Mouse (Mus musculus): Measurements from ENCODE around the gene Col16a1. TPM values are rescaled to one million over a fixed set of nuclear protein-coding genes. Genes with fewer than 3 reads are reported as not detected.

The Col16a1 gene
- total and polyA plus RNA-seq, 2 experiments from 2014 or later, result 13.1 to 19.9 TPM

GRCm38 (mm10) chr4:130039351-130039750 lies 8.3 kb upstream of the Col16a1 start:
- DNase-seq (ENCODE audit: low spot score) (no peak), ATAC-seq (no peak)
- Histone ChIP-seq H3K9me3 (ENCODE audit: low read length) (no peaks in the 10 kb centered on the region), H3K4me3 (ENCODE audit: low read length) (no peak overlapping the region), H3K9ac (replicated peaks; ENCODE audit: low read length) (no peak overlapping the region), H3K27me3 (ENCODE audit: insufficient read depth, low read length) (no peaks in the 10 kb centered on the region), H3K27ac (no peak overlapping the region), H3K36me3 (ENCODE audit: insufficient read depth, low read length) (no peaks in the 10 kb centered on the region), H3K4me2 (ENCODE audit: low read depth, low read length) (no peak overlapping the region), H3K4me1 (ENCODE audit: insufficient read depth, low read length) (peaks cover 9% of the 10 kb centered on the region; the same call in 1 of the 2 replicates)
- TF ChIP-seq CTCF (IDR thresholded peaks at IDR 0.05; ENCODE audit: low read depth), result no peak
- WGBS, result 31% methylated on average over 5 of the region's 5 CpGs

GRCm38 (mm10) chr4:130041076-130041475 lies 6.6 kb upstream of the Col16a1 start:
- Histone ChIP-seq H3K4me2 (ENCODE audit: low read depth, low read length) (no peak overlapping the region), H3K27me3 (ENCODE audit: insufficient read depth, low read length) (peaks cover 5% of the 10 kb centered on the region; the same call in 1 of the 2 replicates), H3K9me3 (ENCODE audit: low read length) (no peaks in the 10 kb centered on the region), H3K9ac (replicated peaks; ENCODE audit: low read length) (no peak overlapping the region), H3K36me3 (ENCODE audit: insufficient read depth, low read length) (no peaks in the 10 kb centered on the region), H3K27ac (no peak overlapping the region), H3K4me1 (ENCODE audit: insufficient read depth, low read length) (peaks cover 7% of the 10 kb centered on the region), H3K4me3 (ENCODE audit: low read length) (no peak overlapping the region)
- TF ChIP-seq CTCF (IDR thresholded peaks at IDR 0.05; ENCODE audit: low read depth), result no peak
- no peak for ATAC-seq
- WGBS, result 80% methylated on average over 11 of the region's 11 CpGs
- DNase-seq (ENCODE audit: low spot score), result no peak

- Histone ChIP-seq H3K4me1 (ENCODE audit: insufficient read depth, low read length) (peaks cover 12% of the 10 kb centered on the region), H3K9ac (replicated peaks; ENCODE audit: low read length) (no peak overlapping the region), H3K36me3 (ENCODE audit: insufficient read depth, low read length) (no peaks in the 10 kb centered on the region), H3K27me3 (ENCODE audit: insufficient read depth, low read length) (peaks cover 5% of the 10 kb centered on the region; the same call in 1 of the 2 replicates), H3K9me3 (ENCODE audit: low read length) (no peaks in the 10 kb centered on the region), H3K4me2 (ENCODE audit: low read depth, low read length) (no peak overlapping the region), H3K4me3 (ENCODE audit: low read length) (no peak overlapping the region), H3K27ac (no peak overlapping the region)
- no peak for TF ChIP-seq CTCF (IDR thresholded peaks at IDR 0.05; ENCODE audit: low read depth)
- DNase-seq (ENCODE audit: low spot score) (peak; percentile 76), ATAC-seq (no peak)
- WGBS, result 23% methylated on average over 9 of the region's 9 CpGs
Observed at GRCm38 (mm10) chr4:130044211-130044610, 3.4 kb upstream of the Col16a1 start.

GRCm38 (mm10) chr4:130045609-130046008 lies 2.0 kb upstream of the Col16a1 start:
- H3K27ac ChIP-seq, result no peak overlapping the region
- ATAC-seq (no peak), DNase-seq (ENCODE audit: low spot score) (no peak)
- H3K9ac ChIP-seq (replicated peaks; ENCODE audit: low read length), result no peak overlapping the region
- no peaks in the 10 kb centered on the region for H3K36me3 ChIP-seq (ENCODE audit: insufficient read depth, low read length)
- H3K4me3 ChIP-seq (ENCODE audit: low read length), result no peak overlapping the region
- H3K27me3 ChIP-seq (ENCODE audit: insufficient read depth, low read length), result peaks cover 5% of the 10 kb centered on the region; the same call in 1 of the 2 replicates
- H3K9me3 ChIP-seq (ENCODE audit: low read length), result no peaks in the 10 kb centered on the region
- H3K4me1 ChIP-seq (ENCODE audit: insufficient read depth, low read length), result peaks cover 12% of the 10 kb centered on the region
- peak; percentile 1; the same call in 1 of the 2 replicates for TF ChIP-seq CTCF (IDR thresholded peaks at IDR 0.05; ENCODE audit: low read depth)
- H3K4me2 ChIP-seq (ENCODE audit: low read depth, low read length), result no peak overlapping the region
- 30% methylated on average over 14 of the region's 14 CpGs for WGBS

- Histone ChIP-seq H3K9ac (replicated peaks; ENCODE audit: low read length) (peak overlapping the region; percentile 60; the same call in 1 of the 2 replicates), H3K27me3 (ENCODE audit: insufficient read depth, low read length) (peaks cover 5% of the 10 kb centered on the region; the same call in 1 of the 2 replicates), H3K27ac (peak overlapping the region; percentile 64), H3K4me2 (ENCODE audit: low read depth, low read length) (peak overlapping the region; percentile 67), H3K36me3 (ENCODE audit: insufficient read depth, low read length) (no peaks in the 10 kb centered on the region), H3K4me1 (ENCODE audit: insufficient read depth, low read length) (peaks cover 14% of the 10 kb centered on the region), H3K4me3 (ENCODE audit: low read length) (peak overlapping the region; percentile 37; the same call in 1 of the 2 replicates), H3K9me3 (ENCODE audit: low read length) (no peaks in the 10 kb centered on the region)
- no peak for TF ChIP-seq CTCF (IDR thresholded peaks at IDR 0.05; ENCODE audit: low read depth)
- WGBS, result 38% methylated on average over 4 of the region's 4 CpGs
- DNase-seq (ENCODE audit: low spot score), result no peak
- ATAC-seq, result no peak
Observed at GRCm38 (mm10) chr4:130048203-130048479, 501 bp downstream of the Col16a1 start.

GRCm38 (mm10) chr4:130050056-130050824 lies 2.6 kb downstream of the Col16a1 start:
- Histone ChIP-seq H3K4me2 (ENCODE audit: low read depth, low read length) (no peak overlapping the region), H3K4me1 (ENCODE audit: insufficient read depth, low read length) (peaks cover 22% of the 10 kb centered on the region), H3K9ac (replicated peaks; ENCODE audit: low read length) (no peak overlapping the region), H3K36me3 (ENCODE audit: insufficient read depth, low read length) (no peaks in the 10 kb centered on the region), H3K27ac (no peak overlapping the region), H3K9me3 (ENCODE audit: low read length) (no peaks in the 10 kb centered on the region), H3K4me3 (ENCODE audit: low read length) (no peak overlapping the region), H3K27me3 (ENCODE audit: insufficient read depth, low read length) (peaks cover 4% of the 10 kb centered on the region; the same call in 1 of the 2 replicates)
- TF ChIP-seq CTCF (IDR thresholded peaks at IDR 0.05; ENCODE audit: low read depth), result no peak
- peak; percentile 62 for DNase-seq (ENCODE audit: low spot score)
- 83% methylated on average over 8 of the region's 8 CpGs for WGBS
- no peak for ATAC-seq

- Histone ChIP-seq H3K36me3 (ENCODE audit: insufficient read depth, low read length) (no peaks in the 10 kb centered on the region), H3K4me3 (ENCODE audit: low read length) (no peak overlapping the region), H3K9me3 (ENCODE audit: low read length) (no peaks in the 10 kb centered on the region), H3K27me3 (ENCODE audit: insufficient read depth, low read length) (no peaks in the 10 kb centered on the region), H3K4me1 (ENCODE audit: insufficient read depth, low read length) (peaks cover 34% of the 10 kb centered on the region), H3K4me2 (ENCODE audit: low read depth, low read length) (no peak overlapping the region), H3K9ac (replicated peaks; ENCODE audit: low read length) (no peak overlapping the region), H3K27ac (no peak overlapping the region)
- DNase-seq (ENCODE audit: low spot score), result no peak
- WGBS, result 78% methylated on average over 3 of the region's 3 CpGs
- ATAC-seq, result no peak
- peak; percentile 44 for TF ChIP-seq CTCF (IDR thresholded peaks at IDR 0.05; ENCODE audit: low read depth)
Observed at GRCm38 (mm10) chr4:130052283-130052682, 4.6 kb downstream of the Col16a1 start.

Data from hindbrain, postnatal 0 days (tissue).